ENCODE assay signal across 22 mouse cellular contexts in the genomic region with DNA sequence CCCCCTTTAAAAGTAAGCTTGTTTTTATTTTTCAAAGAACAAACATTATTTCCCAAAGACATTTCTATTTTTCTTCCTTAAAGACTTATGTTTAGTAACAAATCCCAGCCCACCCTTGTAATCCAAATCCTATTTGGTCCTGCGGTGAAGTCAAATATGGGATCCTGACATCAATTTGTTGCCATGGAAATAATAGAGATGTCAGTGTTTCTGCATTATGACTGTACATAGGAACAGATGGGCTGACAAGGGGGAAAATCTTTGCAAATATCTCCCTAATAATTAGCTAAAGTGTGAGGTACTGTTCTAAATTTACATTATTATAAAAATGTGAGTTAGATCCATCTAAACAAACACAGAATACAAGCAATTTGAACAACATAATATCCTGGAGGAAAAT.
A peak's percentile ranks its signal among the peaks of the same experiment; 100 is the strongest.
DNase-seq lines count a peak whose midpoint lies in the region; ATAC-seq and TF ChIP-seq lines count a peak whose summit lies in the region.
"Had no signal": no experiment of that assay in that cellular context is flagged by ENCODE, and none has a peak within 500 bp of the region (broad histone marks: within the 10 kb centered on the region; RNA-seq: fewer than 3 reads in every experiment).

No protein-coding gene starts in this region.

- 69% methylated on average over 1 of the region's 1 CpGs for WGBS in forebrain, embryonic 13.5 days
- WGBS in forebrain, postnatal 0 days: 44% methylated on average over 1 of the region's 1 CpGs
- 44% methylated on average over 1 of the region's 1 CpGs for WGBS in forebrain, embryonic 15.5 days

- no peak for DNase-seq in forebrain, postnatal 0 days
- DNase-seq in layer of hippocampus, adult 2 months (ENCODE audit: low spot score in 2 of 2): no peak
- no peak for DNase-seq in layer of hippocampus, adult 18-20 months (ENCODE audit: low spot score in 2 of 2)
- DNase-seq in brain, adult 2 months (ENCODE audit: low read depth, low spot score): peak; percentile 20
- DNase-seq in kidney, postnatal 4 days: no peak
- DNase-seq: adrenal gland, postnatal 14 days; cerebellum, adult 2 months; embryo, embryonic 11 days; gastrocnemius, postnatal 10 days; heart, adult 18-20 months; heart, postnatal 10 days; heart, postnatal 4 days had no signal

- H3K4me1 ChIP-seq in forebrain, embryonic 13.5 days: no peaks in the 10 kb centered on the region
- H3K4me1 ChIP-seq in forebrain, postnatal 0 days (ENCODE audit: insufficient read depth): peaks cover 3% of the 10 kb centered on the region; the same call in 1 of the 2 replicates
- peaks cover 6% of the 10 kb centered on the region; the same call in 1 of the 2 replicates for H3K4me1 ChIP-seq in forebrain, embryonic 15.5 days
- H3K4me1 ChIP-seq: heart, embryonic 10.5 days; hindbrain, embryonic 15.5 days had no signal

- no peaks in the 10 kb centered on the region for H3K27me3 ChIP-seq in forebrain, embryonic 13.5 days
- H3K27me3 ChIP-seq in forebrain, postnatal 0 days (ENCODE audit: insufficient read depth, low read length): no peaks in the 10 kb centered on the region
- no peaks in the 10 kb centered on the region for H3K27me3 ChIP-seq in forebrain, embryonic 15.5 days
- H3K27me3 ChIP-seq: CH12.LX; embryonic facial prominence, embryonic 12.5 days; hindbrain, embryonic 15.5 days; Patski had no signal

- no peaks in the 10 kb centered on the region for H3K9me3 ChIP-seq in forebrain, embryonic 13.5 days (replicated peaks)
- H3K9me3 ChIP-seq in forebrain, postnatal 0 days (ENCODE audit: low read length): no peaks in the 10 kb centered on the region
- H3K9me3 ChIP-seq in forebrain, embryonic 15.5 days: no peaks in the 10 kb centered on the region
- H3K9me3 ChIP-seq: embryonic facial prominence, embryonic 12.5 days; heart, embryonic 10.5 days; hindbrain, embryonic 15.5 days had no signal

- TF ChIP-seq CTCF in forebrain, postnatal 0 days (IDR thresholded peaks at IDR 0.05; ENCODE audit: low read depth): no peak
- no peak for TF ChIP-seq CTCF in layer of hippocampus, adult 2 months (conservative IDR thresholded peaks at IDR 0.05)

- H3K4me3 ChIP-seq in forebrain, embryonic 13.5 days: no peak overlapping the region
- no peak overlapping the region for H3K4me3 ChIP-seq in forebrain, postnatal 0 days (ENCODE audit: low read depth, low read length)
- no peak overlapping the region for H3K4me3 ChIP-seq in layer of hippocampus, adult 2 months
- H3K4me3 ChIP-seq in forebrain, embryonic 15.5 days: no peak overlapping the region
- H3K4me3 ChIP-seq: embryonic facial prominence, embryonic 12.5 days; heart, embryonic 10.5 days; hindbrain, embryonic 15.5 days had no signal

- H3K4me2 ChIP-seq in forebrain, embryonic 13.5 days: no peak overlapping the region
- H3K4me2 ChIP-seq in forebrain, postnatal 0 days (ENCODE audit: low read depth): no peak overlapping the region
- no peak overlapping the region for H3K4me2 ChIP-seq in forebrain, embryonic 15.5 days (replicated peaks)
- H3K4me2 ChIP-seq: embryonic facial prominence, embryonic 12.5 days; hindbrain, embryonic 15.5 days had no signal

- no peak overlapping the region for H3K9ac ChIP-seq in forebrain, embryonic 13.5 days
- H3K9ac ChIP-seq in forebrain, postnatal 0 days: no peak overlapping the region
- no peak overlapping the region for H3K9ac ChIP-seq in forebrain, embryonic 15.5 days (replicated peaks)
- H3K9ac ChIP-seq: embryonic facial prominence, embryonic 12.5 days; hindbrain, embryonic 15.5 days had no signal

- no peaks in the 10 kb centered on the region for H3K36me3 ChIP-seq in forebrain, embryonic 13.5 days (ENCODE audit: poor library complexity, severe bottlenecking)
- no peaks in the 10 kb centered on the region for H3K36me3 ChIP-seq in forebrain, postnatal 0 days (ENCODE audit: insufficient read depth)
- H3K36me3 ChIP-seq in forebrain, embryonic 15.5 days: no peaks in the 10 kb centered on the region
- H3K36me3 ChIP-seq: embryonic facial prominence, embryonic 12.5 days; heart, embryonic 10.5 days; hindbrain, embryonic 15.5 days had no signal

- ATAC-seq in forebrain, embryonic 13.5 days: 0 out of 2 replicates have a peak, but pooled peaks have one; percentile 26
- no peak for ATAC-seq in forebrain, postnatal 0 days
- peak; percentile 50; the same call in 1 of the 2 replicates for ATAC-seq in forebrain, embryonic 15.5 days (replicated peaks)
- ATAC-seq: activated CD4-positive, CD25-positive, alpha-beta regulatory T cell, adult 4 months; inflammation-experienced regulatory T-cells, adult 6 months; intestine, postnatal 0 days; Patski had no signal

- H3K27ac ChIP-seq in forebrain, embryonic 13.5 days: no peak overlapping the region
- no peak overlapping the region for H3K27ac ChIP-seq in forebrain, postnatal 0 days (ENCODE audit: low read depth, low read length)
- peak overlapping the region; percentile 69 for H3K27ac ChIP-seq in layer of hippocampus, adult 2 months
- H3K27ac ChIP-seq in forebrain, embryonic 15.5 days (replicated peaks): no peak overlapping the region
- H3K27ac ChIP-seq: embryonic facial prominence, embryonic 12.5 days; heart, embryonic 10.5 days; hindbrain, embryonic 15.5 days had no signal
